Mouse (Mus musculus) thymus, postnatal 14 days (tissue): ENCODE data around the gene Gm2174.

ENCODE experiments used
- DNase-seq: peaks from one replicate; pipeline ENCODE4 v3.0.0; 2021

Gene Gm2174

DNA sequence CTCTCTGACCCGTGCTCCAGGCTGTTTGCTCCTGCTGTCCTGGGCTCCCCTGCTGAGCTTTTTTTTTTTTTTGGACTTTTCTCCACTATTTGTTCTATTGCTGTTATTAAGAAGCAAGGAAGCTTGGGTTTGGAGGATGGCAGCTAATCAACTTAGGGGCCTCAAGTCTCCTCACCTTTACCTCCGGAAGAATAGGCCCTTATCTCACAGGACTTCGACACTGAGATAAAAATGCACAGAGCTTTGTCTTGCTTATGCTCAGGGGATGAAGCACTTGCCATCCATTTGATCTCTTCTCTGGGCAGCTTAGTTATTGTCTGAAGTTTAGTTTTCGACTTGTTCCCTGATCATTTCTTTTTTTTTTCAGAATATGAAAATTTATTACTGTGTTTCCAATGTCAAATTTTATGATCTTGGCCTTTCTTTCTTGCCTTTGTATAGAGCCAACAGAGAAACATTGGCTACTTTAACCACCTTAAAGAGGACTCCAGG lies at the start of gene Gm2174:
TSS of gene Gm2174 (plus strand) at position 442 of the 492 bp plus-strand sequence.
- DNase-seq = no peak

DNA sequence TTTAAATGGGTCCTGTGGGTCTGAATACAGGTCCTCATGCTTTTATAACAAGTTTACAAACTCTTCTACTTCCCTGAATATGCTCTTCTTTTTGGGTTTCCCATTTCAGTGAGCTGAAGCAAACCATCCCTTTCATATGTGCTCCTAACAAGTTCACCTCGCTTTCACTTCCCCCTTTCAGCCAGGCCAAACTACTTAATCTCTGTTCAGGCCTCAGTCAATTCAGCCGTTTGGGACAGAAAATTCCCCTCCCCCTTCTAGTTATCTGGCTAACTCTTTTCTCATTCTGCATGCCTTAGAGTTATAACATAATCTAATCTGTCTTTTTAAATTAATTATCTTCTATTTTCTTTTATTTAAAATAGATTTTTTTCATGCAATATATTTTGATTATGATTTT lies 43.1 kb upstream of the Gm2174 start:
- DNase-seq = no peak

DNA sequence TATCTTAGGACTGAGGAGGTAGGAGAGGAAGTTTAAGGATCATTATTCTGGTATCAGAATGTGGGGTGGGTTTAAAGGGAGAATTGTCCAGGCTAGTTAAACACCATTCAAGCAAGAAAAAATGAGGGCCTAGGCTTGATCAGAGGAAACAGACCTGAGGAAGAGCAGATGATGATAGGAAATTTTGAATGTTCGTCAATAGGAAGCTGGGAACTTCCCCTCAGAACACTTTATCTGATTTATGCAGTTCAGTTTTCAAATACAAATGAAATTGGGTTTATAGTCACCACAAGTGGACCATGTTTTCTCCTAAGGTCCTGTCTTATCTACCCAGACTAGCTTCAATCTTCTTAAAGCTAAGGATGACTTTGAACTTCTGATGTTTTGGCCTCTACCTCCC lies 42.3 kb upstream of the Gm2174 start:
- DNase-seq = no peak

DNA sequence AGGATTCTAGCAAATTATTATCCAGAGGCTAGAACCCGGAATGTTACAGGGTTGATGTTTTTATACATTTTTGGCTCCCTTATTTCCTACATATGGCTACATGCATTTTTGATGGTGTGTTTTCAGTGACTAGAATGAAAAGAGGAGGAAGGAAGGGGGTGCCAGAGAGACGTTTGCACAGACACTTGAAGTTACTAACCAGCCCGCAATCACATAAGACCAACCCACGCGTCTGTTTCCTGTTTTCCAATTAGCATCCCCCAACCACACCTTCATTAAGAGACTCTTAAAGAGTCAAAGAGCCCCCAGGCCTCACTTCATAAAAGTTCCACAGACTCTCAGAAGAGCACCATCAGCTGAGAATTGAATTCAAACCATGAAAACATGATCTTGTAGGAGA lies 41.6 kb upstream of the Gm2174 start:
- DNase-seq = no peak

DNA sequence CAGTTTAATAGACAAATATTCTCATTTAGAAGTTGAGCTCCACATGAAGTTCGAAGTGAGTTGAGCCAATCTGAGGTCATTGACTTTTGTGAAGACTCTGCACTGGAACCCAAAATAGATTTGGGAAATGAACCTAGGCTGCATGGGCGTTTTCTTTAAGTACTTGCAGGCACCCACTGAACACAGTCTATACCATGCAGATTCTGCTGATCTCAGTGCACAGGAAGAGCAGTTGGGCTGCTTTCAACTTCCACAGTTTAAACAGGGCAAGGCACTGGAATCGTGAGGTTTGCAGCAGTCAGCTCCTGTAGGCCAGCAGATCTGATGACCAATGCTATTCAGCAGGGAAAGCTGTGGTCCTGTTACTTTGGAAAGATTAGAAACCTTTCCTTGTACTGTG lies 31.5 kb upstream of the Gm2174 start:
- DNase-seq = no peak

DNA sequence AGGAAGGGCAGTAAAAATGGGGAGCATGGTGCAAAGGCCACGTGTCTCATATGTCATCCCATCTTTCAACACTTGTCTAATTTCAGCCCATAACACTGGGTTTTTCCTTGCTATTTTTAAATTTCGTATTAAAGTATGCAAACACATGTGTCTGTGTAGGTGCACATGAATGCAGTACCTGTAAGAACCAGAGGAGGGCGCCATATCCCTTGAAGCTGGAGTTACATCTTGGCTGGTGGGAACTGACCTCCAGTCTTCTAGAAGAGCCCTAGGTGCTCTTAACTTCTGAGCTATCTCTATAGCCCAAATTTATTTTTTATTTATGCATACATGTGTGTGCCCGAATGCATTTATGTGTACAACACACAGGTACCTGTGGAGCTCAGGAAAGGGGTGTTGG lies 30.2 kb upstream of the Gm2174 start:
- peak; percentile 8 for DNase-seq

DNA sequence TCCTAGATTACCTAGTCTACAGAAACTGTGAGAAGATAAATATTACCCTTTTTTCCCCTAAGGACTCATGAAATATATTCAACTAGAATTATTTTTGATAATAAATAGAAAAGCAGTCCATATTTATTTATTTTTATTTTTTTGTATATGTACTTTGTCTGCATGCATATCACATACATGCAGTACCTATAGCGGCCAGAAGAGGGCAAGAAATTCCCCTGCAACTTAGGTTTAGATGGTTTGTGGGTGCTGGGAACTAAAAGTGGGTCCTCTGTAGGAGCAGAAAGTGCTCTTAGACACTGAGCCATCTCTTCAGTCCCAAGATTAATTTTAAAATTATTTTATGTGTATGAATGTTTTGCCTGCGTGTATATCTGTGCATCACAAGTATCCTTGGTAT lies 17.2 kb upstream of the Gm2174 start:
- peak; percentile 17 for DNase-seq

DNA sequence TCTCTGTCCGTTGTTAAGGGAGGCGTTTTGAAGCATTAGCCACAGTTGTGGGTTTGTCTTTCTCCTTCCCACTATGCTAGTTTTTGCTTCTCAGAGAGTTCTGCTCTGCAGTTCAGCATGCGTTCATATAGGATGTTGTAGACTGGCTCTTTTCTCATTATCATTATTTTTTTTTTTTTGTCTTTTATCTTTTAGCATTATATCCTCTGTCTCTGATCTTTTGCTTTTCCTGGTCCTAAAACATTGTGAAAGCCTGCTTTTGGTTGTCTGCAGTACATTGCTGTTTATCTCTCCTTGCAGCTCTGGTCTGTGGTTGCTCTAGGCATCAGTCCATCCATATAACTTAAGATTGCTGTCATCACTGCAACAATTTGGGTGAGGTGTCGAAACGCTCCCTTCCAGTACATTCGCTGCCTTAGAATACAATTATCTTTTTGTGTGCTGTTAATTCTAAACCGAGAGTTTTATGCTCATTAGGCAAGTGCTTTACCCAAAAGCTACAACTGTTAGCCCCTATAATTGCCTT lies 11.9 kb upstream of the Gm2174 start:
- DNase-seq = no peak

DNA sequence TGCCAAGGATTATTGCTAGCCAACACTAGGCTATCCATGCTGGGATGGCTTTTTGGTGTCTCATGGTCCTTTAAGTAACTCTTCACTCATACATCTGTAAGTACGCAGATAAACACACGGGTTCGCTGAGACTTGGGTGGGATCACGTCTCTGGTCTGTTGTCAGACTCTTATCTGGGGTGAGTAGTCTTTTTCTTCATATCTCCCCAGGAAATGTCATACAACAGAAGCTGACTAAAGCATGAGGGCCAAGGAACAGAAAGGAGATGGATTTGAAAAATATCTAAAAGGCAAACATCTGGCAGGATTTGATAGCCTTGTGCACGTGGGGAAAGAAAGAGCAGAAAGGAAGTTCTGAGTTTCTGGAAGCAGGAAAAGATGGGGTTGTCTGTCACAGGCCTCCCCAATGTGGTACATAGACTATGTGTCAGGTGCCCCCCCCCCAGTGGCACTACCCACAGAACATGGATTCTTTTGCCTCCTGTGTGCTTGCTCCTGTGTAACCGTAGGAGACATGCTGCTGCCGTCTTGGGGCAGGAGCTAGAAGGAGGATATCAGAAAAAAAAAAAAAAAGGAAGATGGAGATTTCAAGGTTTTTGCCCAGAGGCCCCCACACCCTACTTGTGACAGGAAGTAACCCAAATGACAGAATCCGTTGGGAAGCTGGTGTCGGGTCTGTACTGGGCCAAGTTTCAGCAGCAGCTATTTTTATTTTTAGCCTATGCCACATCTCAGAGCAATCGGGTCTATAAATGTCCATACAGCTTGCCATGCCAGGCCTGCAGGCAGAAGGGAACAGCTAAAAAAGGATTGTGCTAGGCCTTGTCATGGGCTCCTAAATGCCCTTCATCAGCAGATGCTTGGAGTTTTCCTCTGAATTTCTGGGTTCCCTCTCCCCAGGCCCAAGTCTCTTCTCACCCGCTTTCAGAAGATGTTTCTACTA lies 1.0 kb upstream of the Gm2174 start:
- no peak for DNase-seq

DNA sequence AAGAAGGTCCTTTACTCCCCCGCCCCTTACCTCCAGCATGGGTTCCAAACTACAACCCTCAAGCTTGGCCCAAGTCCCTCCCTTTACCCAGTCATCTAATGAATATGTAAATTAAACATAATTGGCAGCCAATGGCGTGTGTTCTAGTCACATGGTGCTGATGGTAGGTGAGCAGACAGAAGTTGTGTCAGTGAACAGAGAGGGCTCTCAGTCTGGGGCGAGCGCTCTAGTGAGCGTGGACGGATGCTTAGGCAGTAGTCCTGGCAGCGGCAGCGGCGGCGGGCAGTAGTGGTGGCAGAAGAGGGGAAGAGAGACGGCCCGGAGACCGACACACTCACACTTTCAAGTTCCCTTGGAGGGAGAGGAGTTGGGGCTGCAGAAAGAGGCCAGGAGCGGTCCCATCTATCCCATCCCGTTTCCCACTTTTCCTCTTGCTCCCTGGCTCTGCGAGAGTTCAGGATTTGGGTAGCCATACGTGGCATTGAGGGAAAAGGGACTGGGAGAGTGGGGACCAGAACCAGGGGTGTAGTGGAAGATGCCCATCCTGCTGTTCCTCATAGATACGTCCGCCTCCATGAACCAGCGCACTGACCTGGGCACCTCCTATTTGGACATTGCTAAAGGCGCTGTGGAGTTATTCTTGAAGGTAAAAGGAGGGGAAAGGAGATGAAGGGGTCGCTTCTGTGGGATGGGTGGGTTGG lies 7.1 kb downstream of the Gm2174 start, which contains the start of gene Ints6l:
TSS of gene Ints6l (plus strand) at position 187 of the 701 bp plus-strand sequence.
- DNase-seq = peak; percentile 82

DNA sequence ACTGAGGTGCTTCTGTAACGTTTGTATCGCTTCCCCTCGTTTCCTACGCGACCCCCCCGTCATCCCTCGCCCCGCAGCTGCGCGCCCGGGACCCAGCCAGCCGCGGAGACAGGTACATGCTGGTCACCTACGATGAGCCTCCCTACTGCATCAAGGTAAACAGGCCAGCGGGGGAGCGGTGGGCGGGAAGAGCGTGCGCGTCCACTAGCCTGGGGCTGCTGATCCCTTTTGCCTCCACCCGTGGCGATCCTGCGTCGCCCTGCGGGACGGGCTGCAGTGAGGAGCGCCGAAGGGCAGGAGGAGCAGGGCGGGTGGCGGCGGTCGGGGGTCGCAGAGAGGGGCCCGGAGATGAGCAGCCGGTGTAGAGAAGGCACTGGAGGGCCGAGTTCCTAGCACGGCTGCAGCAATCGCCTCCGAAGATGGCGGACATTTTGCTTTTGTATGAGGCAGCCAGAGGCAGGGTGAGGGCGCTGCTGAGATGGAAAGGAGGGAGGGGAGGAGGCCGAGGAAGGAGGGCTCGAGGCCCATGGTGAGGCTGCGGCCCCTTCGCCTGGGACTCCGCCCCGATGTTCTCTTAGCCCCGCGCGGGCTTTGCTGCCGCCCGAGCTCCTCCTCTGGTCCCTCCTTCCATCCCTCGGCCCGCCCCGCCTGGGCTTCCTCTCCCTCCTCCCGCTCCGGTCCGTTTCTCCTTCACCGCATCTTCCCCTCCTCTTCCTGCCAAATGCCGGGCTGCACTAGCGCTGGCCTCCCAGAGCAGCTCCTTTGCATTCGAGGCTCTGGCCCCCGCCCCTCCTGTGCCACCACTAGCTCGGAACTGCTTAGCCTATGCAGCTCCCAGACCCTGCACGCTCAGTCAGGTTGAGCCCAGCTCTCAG lies 7.8 kb downstream of the Gm2174 start:
- peak; percentile 89 for DNase-seq

DNA sequence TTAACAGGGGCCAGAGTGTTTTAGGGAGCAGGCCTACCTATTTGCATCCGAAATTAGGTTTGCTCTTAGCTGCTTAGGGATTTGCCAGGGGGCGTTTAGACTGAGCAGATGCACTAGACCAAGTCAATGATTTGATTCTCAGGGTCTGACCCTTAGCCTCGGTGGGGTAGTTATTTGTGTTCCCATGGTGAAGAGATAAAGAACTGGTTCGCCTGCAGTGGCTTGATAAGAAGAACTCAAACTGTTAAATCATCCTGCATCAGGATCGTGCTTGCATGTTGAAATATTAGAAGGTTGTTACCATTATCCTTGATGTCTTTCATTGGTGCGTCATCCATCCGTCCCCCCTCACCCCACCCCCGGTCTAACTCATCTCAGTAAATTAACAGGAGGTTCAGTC lies 8.6 kb downstream of the Gm2174 start:
- no peak for DNase-seq

DNA sequence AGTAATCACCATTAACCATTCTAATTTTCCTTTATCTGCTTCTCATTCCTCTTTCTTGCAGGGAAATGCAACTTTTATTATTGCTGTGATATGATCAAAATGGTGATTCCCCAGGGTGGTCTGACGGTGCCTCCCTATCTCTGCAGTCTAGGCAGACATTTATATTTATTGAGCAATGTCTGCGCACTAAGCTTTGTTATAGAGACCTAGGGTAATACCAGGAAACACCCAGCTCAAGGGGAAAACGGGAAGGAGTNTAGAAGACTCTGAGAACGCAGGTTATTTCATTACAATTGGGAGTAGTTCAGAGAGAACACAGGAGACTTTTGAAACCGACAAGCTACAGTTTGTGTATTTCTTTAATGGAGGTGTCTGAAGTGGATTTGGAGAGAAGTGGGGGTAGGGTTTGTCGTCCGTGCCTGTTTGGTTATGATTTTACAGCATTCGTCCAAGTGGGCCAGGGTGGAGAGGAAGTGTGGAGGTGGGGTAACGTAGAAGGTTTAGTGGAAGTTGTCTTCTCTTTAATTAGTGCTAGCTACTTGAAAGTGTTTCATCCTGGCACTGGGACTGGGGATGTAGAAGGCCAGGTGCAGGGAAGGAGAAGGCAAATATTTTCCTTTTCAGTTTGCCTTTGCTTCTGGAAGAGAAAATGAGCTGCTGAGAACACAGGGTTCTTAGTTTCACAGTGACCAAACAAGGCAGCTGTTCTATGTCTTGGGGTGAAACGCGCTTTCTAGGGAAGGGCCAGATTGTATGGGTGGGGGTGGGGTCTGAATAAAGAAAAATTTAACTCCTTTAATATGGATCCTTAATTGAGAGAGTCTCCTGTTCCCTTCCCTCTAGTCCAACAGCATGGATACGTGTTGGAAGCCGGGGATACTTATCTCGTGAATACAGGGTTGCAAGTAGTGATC lies 14.5 kb downstream of the Gm2174 start:
- DNase-seq = no peak

DNA sequence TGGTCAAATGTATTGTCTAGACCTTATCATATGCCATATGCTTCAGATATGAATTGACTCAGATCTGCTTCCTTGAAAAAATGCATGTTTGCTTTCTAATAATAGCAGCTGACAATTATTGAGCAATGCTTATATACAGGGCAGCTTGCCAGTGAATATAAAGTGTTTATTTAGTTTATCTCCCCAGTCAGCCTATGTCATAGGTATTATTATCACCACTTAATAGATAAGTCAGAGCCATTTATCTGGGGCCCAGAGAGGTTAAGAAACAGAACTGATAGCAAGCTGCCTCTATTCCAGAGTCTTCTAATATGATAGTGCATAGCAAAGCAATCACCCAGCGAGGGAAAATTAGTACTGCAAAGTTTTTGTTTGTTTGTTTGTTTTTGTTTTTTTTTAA lies 17.1 kb downstream of the Gm2174 start:
- no peak for DNase-seq

DNA sequence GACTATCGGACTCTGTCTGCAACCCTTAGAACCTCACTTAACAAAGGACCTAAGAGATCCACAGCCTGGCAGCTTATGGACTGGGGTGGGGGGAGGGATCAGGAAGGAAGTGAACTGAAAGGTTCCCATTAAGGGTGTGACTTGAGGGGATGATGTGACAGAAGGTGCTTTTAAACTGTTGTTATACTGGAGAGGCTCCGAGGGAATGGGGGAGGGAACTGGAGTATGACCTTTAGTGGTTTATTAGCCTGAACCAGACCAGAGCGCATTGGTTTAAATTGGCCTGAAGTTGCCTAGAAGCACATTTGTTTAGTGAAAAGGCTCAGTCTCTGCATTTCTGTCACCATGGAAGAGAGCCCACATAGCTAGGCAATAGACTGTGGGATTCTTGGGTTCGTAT lies 19.9 kb downstream of the Gm2174 start:
- DNase-seq = no peak

DNA sequence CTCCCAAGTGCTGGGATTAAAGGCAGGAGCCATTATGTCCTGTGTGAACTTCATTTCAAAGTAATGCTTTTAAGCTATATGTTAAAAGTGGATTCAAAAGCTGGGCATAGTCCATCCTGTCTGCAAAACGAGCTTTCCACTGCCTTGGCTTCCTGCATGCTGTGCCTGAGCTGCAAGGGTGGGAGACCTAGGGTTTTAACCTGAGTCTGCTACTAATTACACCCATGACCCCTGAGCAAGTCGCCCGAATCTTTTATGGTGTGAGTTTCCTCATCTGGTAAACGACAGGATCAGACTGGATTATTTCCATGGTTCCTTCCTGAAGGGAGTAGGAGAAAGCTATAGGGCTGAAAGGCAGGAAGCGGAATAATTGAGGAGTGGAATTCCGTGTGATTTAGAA lies 20.7 kb downstream of the Gm2174 start:
- no peak for DNase-seq

DNA sequence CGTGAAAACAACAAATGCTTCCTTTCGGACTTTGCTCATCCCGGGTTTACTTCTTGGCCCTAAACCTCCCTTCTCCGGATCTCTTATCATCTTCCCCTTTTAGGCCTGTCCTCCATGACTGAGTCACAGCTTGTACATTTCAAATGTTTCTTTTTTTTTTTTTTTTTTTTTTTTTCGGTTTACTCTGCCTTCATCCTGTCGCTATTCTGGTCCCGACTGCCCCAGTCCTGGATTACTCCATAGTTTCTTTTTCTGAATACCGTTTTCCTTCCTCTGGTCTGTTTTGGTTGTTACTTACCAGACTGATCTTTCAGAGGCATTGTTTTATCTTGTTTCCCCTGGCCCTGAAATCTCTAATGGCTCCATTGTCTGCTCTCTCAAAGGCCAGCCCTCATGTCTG lies 26.3 kb downstream of the Gm2174 start:
- DNase-seq = no peak

DNA sequence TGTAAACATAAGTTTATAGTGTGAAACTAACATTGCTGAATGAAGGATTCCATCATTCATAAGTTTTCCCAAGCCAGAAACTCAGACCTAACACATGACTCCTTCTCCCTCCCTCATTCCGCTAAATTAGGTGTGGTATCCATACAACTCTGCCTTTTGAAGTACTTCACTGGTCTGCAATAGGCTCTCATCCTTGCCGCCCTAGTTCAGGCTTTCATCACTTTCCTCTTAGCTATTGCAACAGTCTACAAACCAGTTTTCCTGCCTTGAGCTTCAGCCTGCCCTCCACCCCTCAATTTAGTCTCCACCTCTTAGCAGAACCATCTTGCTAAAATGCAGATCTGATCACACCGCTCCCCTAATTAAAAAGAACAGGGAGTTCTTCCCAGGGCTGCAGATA lies 29.8 kb downstream of the Gm2174 start:
- no peak for DNase-seq

DNA sequence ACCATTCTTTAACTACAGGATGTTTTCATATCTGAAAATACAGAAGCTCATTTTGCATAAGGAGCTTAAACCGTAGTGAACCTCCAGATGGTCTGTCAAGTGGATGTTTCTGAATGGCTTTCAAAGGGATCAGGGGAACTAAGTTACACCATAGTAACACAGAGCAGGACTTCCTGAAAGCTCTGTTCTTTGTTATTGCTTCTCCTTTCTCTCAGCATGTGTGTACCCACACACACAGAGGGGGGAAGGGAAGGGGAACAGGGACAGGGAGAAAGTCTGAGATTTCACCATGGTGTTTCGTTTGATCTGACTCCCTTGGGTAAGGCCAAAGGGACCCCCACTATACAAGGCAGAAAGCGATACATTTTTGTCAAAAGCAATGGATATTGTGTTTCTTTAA lies 34.1 kb downstream of the Gm2174 start:
- DNase-seq = no peak

DNA sequence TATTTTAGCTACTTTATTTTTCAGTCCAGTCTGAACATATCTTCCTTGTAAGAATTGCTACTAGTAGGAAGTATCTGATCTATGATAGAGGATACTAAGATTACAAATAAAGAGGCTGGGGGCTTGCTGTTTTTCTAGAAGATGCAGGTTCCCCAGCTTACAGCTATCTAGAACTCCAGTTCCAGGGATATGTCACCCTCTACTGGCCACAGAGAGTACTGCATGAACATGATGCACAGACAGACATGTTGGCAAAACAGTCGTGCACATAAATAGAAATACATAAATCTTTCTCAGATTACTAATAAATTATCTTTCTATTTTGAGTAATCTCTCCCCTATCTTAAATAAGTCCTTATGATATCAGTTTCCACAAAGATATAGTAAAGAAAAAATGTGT lies 42.0 kb downstream of the Gm2174 start:
- DNase-seq = peak; percentile 75

DNA sequence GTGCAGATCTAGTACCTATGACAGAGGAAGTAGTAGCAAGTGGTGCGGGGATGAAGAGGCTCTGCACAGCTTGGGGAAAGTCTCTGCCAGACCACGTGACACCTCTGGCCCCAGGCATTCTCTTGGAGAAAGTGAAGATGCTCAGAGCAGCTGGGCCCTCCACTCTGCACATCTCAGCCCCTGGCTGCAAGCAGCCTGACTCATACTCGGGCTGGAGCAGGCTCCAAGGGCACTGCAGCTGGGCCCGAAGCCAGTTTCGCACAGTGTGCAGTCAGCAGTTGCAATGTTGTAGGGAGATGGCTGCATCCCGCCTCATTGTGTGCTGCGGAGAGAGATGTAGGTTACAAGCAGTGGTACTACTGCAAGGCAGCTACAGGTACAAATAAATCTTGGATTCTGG lies 49.5 kb downstream of the Gm2174 start:
- DNase-seq = no peak
